In genomic region chr1:161251417-161252265, GRCm38 (mm10) we compare ENCODE assay signal across 7 mouse cellular contexts. TPM values are rescaled to one million over a fixed set of nuclear protein-coding genes. Genes with fewer than 3 reads are reported as not detected.
DNase-seq lines count a peak whose midpoint lies in the region; ATAC-seq and TF ChIP-seq lines count a peak whose summit lies in the region.

No protein-coding gene starts in this region.

- peak overlapping the region; percentile 78 for H3K4me2 ChIP-seq in limb, embryonic 14.5 days (replicated peaks; ENCODE audit: low read depth, low read length, severe bottlenecking)

- peak overlapping the region; percentile 29; the same call in 1 of the 2 replicates for H3K27ac ChIP-seq in embryonic fibroblast, embryonic 13.5 days (ENCODE audit: insufficient read depth, low read length)
- no peak overlapping the region for H3K27ac ChIP-seq in limb, embryonic 14.5 days (replicated peaks; ENCODE audit: low read depth, low read length)

- TF ChIP-seq CTCF in embryonic fibroblast, embryonic 13.5 days (IDR thresholded peaks at IDR 0.05; ENCODE audit: borderline replicate concordance, insufficient read depth, low read length): no peak

- no peaks in the 10 kb centered on the region for H3K9me3 ChIP-seq in limb, embryonic 14.5 days (ENCODE audit: control insufficient read depth, low read length)

- WGBS in limb, embryonic 14.5 days: 47% methylated on average over 9 of the region's 9 CpGs

- peak; percentile 85 for DNase-seq in 3T3-L1 (ENCODE audit: low read depth, low spot score)
- DNase-seq in B cell, adult 2 months: peak; percentile 57 to 70
- no peak for DNase-seq in limb, embryonic 14.5 days (ENCODE audit: low spot score)
- DNase-seq in natural killer cell, adult 2 months (ENCODE audit: low spot score in 2 of 2): peak; percentile 84 to 88
- DNase-seq in urinary bladder, adult 2 months (ENCODE audit: low spot score): no peak
- no peak for DNase-seq in kidney, adult 18-20 months

- H3K36me3 ChIP-seq in limb, embryonic 14.5 days (ENCODE audit: control insufficient read depth, insufficient read depth, low read length): 0 out of 2 replicates have a peak, but pooled peaks cover 6% of the 10 kb centered on the region

- no peaks in the 10 kb centered on the region for H3K27me3 ChIP-seq in limb, embryonic 14.5 days (ENCODE audit: control insufficient read depth, insufficient read depth, low read length)

- peak overlapping the region; percentile 19; the same call in 1 of the 2 replicates for H3K4me3 ChIP-seq in embryonic fibroblast, embryonic 13.5 days (ENCODE audit: insufficient read depth, low read length)
- H3K4me3 ChIP-seq in limb, embryonic 14.5 days (replicated peaks; ENCODE audit: low read length): peak overlapping the region; percentile 95

- peak; percentile 14; the same call in 1 of the 2 replicates for ATAC-seq in limb, embryonic 14.5 days (ENCODE audit: low FRiP score, low read depth)

- TF ChIP-seq POLR2A in embryonic fibroblast, embryonic 13.5 days (IDR thresholded peaks at IDR 0.05; ENCODE audit: low read depth, low read length): no peak
- no peak for TF ChIP-seq POLR2A in limb, embryonic 14.5 days (IDR thresholded peaks at IDR 0.05; ENCODE audit: borderline replicate concordance, extremely low read depth, insufficient read depth, insufficient read length)

- H3K4me1 ChIP-seq in embryonic fibroblast, embryonic 13.5 days (ENCODE audit: control insufficient read depth, insufficient read depth, low read length): peaks cover 11% of the 10 kb centered on the region
- peaks cover 20% of the 10 kb centered on the region for H3K4me1 ChIP-seq in limb, embryonic 14.5 days (ENCODE audit: control insufficient read depth, insufficient read depth, low read length)

- H3K9ac ChIP-seq in limb, embryonic 14.5 days (ENCODE audit: low read depth, low read length, severe bottlenecking): peak overlapping the region; percentile 88; the same call in 1 of the 2 replicates

RNA-seq across cellular contexts. Expression of gene Prdx6, which starts 0.6 kb away (rescaled TPM):
- 160 and 203 TPM in 2 replicates for polyA plus RNA-seq in embryonic fibroblast, embryonic 13.5 days (2011; ENCODE audit: insufficient read length, low read depth, missing spikeins)
- polyA plus RNA-seq in limb, embryonic 14.5 days (2012; rRNA removed): 145 and 150 TPM in 2 replicates
- polyA plus RNA-seq in limb, embryonic 14.5 days (2014; fragmentation: Nextera tagmentation; extraction: Ambion mirVana): 368 and 370 TPM in 2 replicates
- polyA plus RNA-seq in urinary bladder, adult 2 months (2012; rRNA removed): 171 and 185 TPM in 2 replicates

Comparison
In these comparisons a context has a peak if more than half of its experiments do, and no peak if none do; other contexts are left out.
1. DNase-seq: peak in 3T3-L1 (single experiment), B cell, adult 2 months (2 of 2) and natural killer cell, adult 2 months (2 of 2); none in limb, embryonic 14.5 days (single experiment), urinary bladder, adult 2 months (single experiment) and kidney, adult 18-20 months (single experiment).